Mouse (Mus musculus) layer of hippocampus, adult 8-10 months (tissue): ENCODE results near the gene Rarb. TPM values are rescaled to one million over a fixed set of nuclear protein-coding genes. Genes with fewer than 3 reads are reported as not detected.

ENCODE experiments used
- DNase-seq, 2 experiments: peaks; one replicate each; pipeline ENCODE4 v3.0.0; 2022; ENCODE audit warnings: low spot score in 2 of 2
- total RNA-seq, 4 experiments: library from RNA; stranded (reverse); gene quantifications; 2 replicates each; pipeline ENCODE4 v1.2.4; 2022

The Rarb gene
- total RNA-seq, 4 experiments from 2014 or later, result 5.9 to 9.4 (median 6.9) TPM

GRCm38 (mm10) chr14:16541641-16542040 is 277.3 kb downstream of the Rarb start:
- DNase-seq, result no peak

GRCm38 (mm10) chr14:16537433-16537832 is 281.5 kb downstream of the Rarb start:
- no peak for DNase-seq

GRCm38 (mm10) chr14:16528631-16529030 is 290.3 kb downstream of the Rarb start:
- DNase-seq, result no peak

DNA sequence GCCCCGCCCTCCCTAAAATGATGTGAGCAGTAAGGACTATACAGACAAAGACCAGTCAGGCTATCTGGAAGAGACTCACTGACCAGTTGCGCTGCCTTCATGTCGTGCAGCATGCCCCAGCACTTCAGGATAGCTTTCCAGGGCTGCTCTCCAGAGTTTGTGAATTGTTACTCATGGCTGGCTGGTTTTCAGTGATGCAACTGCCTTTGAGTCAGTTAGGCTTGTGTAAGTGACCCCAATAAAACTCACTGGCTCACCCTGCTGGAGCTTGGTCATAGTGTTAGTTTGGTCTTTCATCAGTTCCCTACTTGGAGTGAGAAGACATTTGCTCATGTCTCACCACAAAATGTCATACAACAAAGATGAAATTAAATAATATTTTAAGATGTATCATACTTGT is 292.8 kb downstream of the Rarb start:
- no peak for DNase-seq

DNA sequence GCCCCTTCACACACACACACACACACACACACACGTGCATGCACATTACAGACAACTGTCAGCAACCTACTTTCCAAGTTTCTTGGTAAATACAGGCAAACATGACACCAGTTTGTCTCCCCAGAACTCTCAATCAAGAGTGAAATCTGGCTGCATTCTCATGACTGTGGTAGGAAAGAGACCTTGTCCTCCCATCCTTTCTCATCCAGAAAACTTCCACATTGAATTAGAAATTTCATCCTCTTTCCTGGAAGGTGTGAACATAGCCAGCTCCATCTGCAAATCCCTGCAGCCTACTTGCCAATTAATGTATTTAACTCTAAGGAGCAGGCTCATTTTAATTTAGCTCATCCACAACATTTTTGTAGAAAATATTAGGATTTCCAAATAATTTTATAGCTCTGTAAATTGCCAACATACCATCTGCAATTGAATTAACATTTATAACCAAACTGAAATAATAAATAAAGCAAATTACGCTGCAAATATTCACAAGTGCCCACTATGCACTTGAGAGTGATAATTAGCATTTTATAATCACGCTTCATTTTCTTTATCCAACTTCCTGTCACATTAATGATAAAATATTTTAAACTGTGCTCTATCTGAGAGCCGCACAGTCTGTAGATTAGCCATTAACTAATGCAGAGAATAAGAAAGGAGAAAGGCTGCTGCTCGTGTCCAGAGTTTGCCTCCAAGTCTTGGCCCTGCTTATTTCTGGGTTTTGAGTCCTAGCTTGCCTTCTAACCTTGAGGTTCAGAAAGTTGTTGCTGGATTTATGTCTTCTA is 293.6 kb downstream of the Rarb start:
- DNase-seq, result no peak

GRCm38 (mm10) chr14:16522852-16523251 is 296.1 kb downstream of the Rarb start:
- DNase-seq, result no peak

GRCm38 (mm10) chr14:16519588-16520167 is 299.3 kb downstream of the Rarb start:
- peak; percentile 24 to 30 for DNase-seq

GRCm38 (mm10) chr14:16517958-16518357 is 301.0 kb downstream of the Rarb start:
- DNase-seq, result no peak

GRCm38 (mm10) chr14:16515731-16516130 is 303.2 kb downstream of the Rarb start:
- no peak for DNase-seq

- DNase-seq, result no peak
Measured at GRCm38 (mm10) chr14:16510574-16510973, 308.4 kb downstream of the Rarb start.

GRCm38 (mm10) chr14:16509825-16510224 is 309.1 kb downstream of the Rarb start:
- DNase-seq, result no peak

- DNase-seq, result no peak
Measured at GRCm38 (mm10) chr14:16508760-16509159, 310.2 kb downstream of the Rarb start.

DNA sequence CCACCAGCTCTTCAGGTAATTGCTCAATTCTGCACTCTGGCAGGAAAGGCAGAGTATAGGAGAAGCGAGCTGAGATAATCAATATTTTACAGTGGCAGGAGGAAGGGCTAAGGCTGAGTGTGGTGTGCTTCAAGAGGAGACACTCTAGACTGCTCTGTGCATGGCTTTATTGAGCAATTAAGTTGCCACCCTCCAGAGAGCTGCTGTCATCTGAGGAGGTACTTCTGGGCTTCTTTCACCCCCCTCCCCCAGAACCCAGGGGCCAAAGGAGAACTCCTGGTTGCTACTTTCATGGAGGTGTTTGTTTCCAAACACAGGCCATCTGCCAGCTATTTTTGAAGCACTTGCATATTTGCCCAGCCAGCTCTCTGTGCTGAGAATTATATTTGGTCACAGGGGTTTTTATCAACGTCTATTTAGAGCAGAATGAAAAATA is 321.7 kb downstream of the Rarb start:
- DNase-seq, result peak in 1 of 2 experiments; percentile 12

GRCm38 (mm10) chr14:16483656-16484380 is 335.1 kb downstream of the Rarb start:
- DNase-seq, result no peak

GRCm38 (mm10) chr14:16480621-16481020 is 338.3 kb downstream of the Rarb start:
- DNase-seq, result no peak

GRCm38 (mm10) chr14:16479521-16479920 is 339.4 kb downstream of the Rarb start:
- no peak for DNase-seq

- DNase-seq, result no peak
Measured at GRCm38 (mm10) chr14:16478606-16479323, 340.2 kb downstream of the Rarb start.

GRCm38 (mm10) chr14:16448269-16448987 is 370.5 kb downstream of the Rarb start:
- no peak for DNase-seq

GRCm38 (mm10) chr14:16447587-16447986 is 371.4 kb downstream of the Rarb start:
- DNase-seq, result no peak

GRCm38 (mm10) chr14:16444859-16445258 is 374.1 kb downstream of the Rarb start:
- no peak for DNase-seq
